In the genomic region with DNA sequence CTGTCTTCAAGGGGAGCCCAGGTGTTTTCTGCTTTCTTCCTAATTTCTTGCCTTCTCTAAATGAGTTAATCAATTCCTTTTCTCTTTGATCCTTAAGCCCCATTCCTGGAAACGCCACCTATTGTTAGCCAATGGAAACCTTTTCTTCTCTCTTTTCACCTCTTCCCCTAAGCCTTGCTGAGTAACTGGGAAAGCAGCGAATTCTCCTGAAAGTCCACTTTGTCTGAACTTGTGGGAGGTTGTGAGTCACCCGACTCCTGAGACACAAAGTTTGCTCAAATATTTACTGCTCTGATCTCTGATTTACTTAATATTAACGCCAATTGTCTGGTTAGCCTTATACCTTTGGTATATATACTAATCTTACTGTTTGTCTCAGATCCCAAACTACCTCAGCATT, we compare ENCODE assay signal across 26 mouse cellular contexts.
DNase-seq lines count a peak whose midpoint lies in the region; TF ChIP-seq lines count a peak whose summit lies in the region.
"Had no signal": no experiment of that assay in that cellular context is flagged by ENCODE, and none has a peak within 500 bp of the region (broad histone marks: within the 10 kb centered on the region; RNA-seq: fewer than 3 reads in every experiment).

No protein-coding gene starts in this region.

- H3K4me2 ChIP-seq in myocyte (ENCODE audit: low read depth) = peak overlapping the region; percentile 2
- H3K4me2 ChIP-seq: embryonic facial prominence, embryonic 12.5 days; forebrain, embryonic 15.5 days; heart, embryonic 13.5 days; limb, embryonic 12.5 days; liver, embryonic 12.5 days; midbrain, embryonic 11.5 days; neural tube, embryonic 15.5 days had no signal

- H3K27me3 ChIP-seq in myocyte (ENCODE audit: control insufficient read depth, insufficient read depth, insufficient read length) = no peaks in the 10 kb centered on the region
- H3K27me3 ChIP-seq: embryonic facial prominence, embryonic 12.5 days; forebrain, embryonic 15.5 days; liver, embryonic 12.5 days; neural tube, embryonic 15.5 days had no signal

- H3K36me3 ChIP-seq in myocyte (ENCODE audit: control insufficient read depth, insufficient read depth) = no peaks in the 10 kb centered on the region
- H3K36me3 ChIP-seq: embryonic facial prominence, embryonic 12.5 days; forebrain, embryonic 15.5 days; G1E; heart, embryonic 13.5 days; limb, embryonic 12.5 days; liver, embryonic 12.5 days; neural tube, embryonic 15.5 days had no signal

- H3ac ChIP-seq in myocyte (ENCODE audit: control insufficient read depth, insufficient read length) = no peak overlapping the region

- H3K79me2 ChIP-seq in myocyte (ENCODE audit: control insufficient read depth, insufficient read depth) = no peaks in the 10 kb centered on the region

- no peak for TF ChIP-seq POLR2A in myocyte (IDR thresholded peaks at IDR 0.05; ENCODE audit: insufficient read length, low read depth)

- DNase-seq in embryo, embryonic 10 days (ENCODE audit: low spot score) = peak; percentile 2
- DNase-seq in embryo, embryonic 11 days = no peak
- DNase-seq in urinary bladder, postnatal 36 days (ENCODE audit: low spot score in 2 of 2) = peak; percentile 26 to 31
- DNase-seq in urinary bladder, postnatal 4 days (ENCODE audit: low spot score in 2 of 2) = no peak
- DNase-seq in left cerebral cortex, adult 18-20 months (ENCODE audit: low spot score in 2 of 2) = no peak
- DNase-seq in right cerebral cortex, postnatal 25 days = no peak
- DNase-seq in kidney, adult 9 months = no peak
- DNase-seq: cerebellum, adult 11 months; cerebellum, adult 9-11 months; gastrocnemius, postnatal 14 days; heart, adult 18-20 months; heart, postnatal 14 days; kidney, adult 18-20 months; kidney, postnatal 10 days; lung, adult 18-20 months; lung, postnatal 10 days; thymus, postnatal 25 days had no signal

- H3K4me3 ChIP-seq in myocyte = no peak overlapping the region
- H3K4me3 ChIP-seq: embryonic facial prominence, embryonic 12.5 days; forebrain, embryonic 15.5 days; heart, embryonic 13.5 days; limb, embryonic 12.5 days; liver, embryonic 12.5 days; neural tube, embryonic 15.5 days had no signal

TF ChIP-seq in myocyte, 11 proteins besides CTCF, POLR2A, EP300 and RAD21:
- TF ChIP-seq CEBPB (IDR thresholded peaks at IDR 0.05; ENCODE audit: insufficient read depth, poor library complexity, severe bottlenecking) (no peak), TCF3 (IDR thresholded peaks at IDR 0.05; ENCODE audit: insufficient read length, low read depth) (no peak), SRF (IDR thresholded peaks at IDR 0.05; ENCODE audit: control insufficient read depth, insufficient read length, low read depth) (no peak), MAX (IDR thresholded peaks at IDR 0.05; ENCODE audit: low read depth) (no peak), POLR2AphosphoS2 (IDR thresholded peaks at IDR 0.05; ENCODE audit: insufficient read length, low read depth) (no peak), USF1 (IDR thresholded peaks at IDR 0.05; ENCODE audit: low read depth) (no peak), MYOD1 (IDR thresholded peaks at IDR 0.05; ENCODE audit: control insufficient read depth in 1 of 3, insufficient read length in 2 of 3, low read depth in 2 of 3) (no peak), E2F4 (IDR thresholded peaks at IDR 0.05; ENCODE audit: insufficient read depth) (no peak), REST (IDR thresholded peaks at IDR 0.05; ENCODE audit: insufficient read depth, insufficient read length) (no peak), TCF12 (IDR thresholded peaks at IDR 0.05; ENCODE audit: insufficient read depth, poor library complexity, severe bottlenecking) (no peak), MYOG (IDR thresholded peaks at IDR 0.05; ENCODE audit: control insufficient read depth in 1 of 3, insufficient read depth in 1 of 3, insufficient read length in 2 of 3, low read depth in 2 of 3) (no peak)

Comparison
In these comparisons a context has a peak if more than half of its experiments do, and no peak if none do; other contexts are left out.
1. DNase-seq: peak in embryo, embryonic 10 days (single experiment) and urinary bladder, postnatal 36 days (2 of 2); none in embryo, embryonic 11 days (single experiment), urinary bladder, postnatal 4 days (0 of 2), left cerebral cortex, adult 18-20 months (0 of 2), right cerebral cortex, postnatal 25 days (single experiment) and kidney, adult 9 months (single experiment).